Mouse (Mus musculus) cerebellum, adult 2 months (tissue): ENCODE measurements around the gene Lrrtm1.

Source experiments
- CTCF ChIP-seq: fragments of 200-500 bp; IDR thresholded peaks from 2 replicates; pipeline ENCODE4 v1.5.1; 2011; ENCODE audit warnings: low read depth, mild to moderate bottlenecking, control low read depth, low read length, moderate library complexity, borderline replicate concordance; ENCODE audit not compliant: insufficient read depth
- POLR2A ChIP-seq: fragments of 200-500 bp; IDR thresholded peaks from 2 replicates; pipeline ENCODE4 v1.6.1; 2011; ENCODE audit warnings: low read length, control low read depth, borderline replicate concordance; ENCODE audit not compliant: insufficient read depth

DNA sequence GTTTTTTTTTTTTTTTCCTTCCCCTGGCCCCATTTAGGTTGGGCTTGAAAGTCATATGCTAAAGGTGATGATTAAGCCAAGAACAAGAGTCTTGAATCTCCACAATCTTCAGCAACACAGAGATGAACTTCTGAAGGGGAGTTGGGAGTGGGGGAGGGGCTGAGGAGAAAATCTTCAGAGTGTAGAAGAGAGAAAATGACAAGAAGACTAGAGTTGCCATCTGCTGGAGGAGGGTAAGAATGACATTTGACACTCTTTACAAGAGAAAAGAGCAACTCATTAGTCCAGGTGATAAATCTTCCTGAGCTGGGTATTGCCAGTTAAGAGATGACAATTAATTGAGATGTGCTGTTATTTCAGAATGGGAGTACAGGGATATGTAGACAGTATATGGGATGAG, 23.6 kb upstream of the Lrrtm1 start:
- TF ChIP-seq POLR2A (no peak), CTCF (no peak)
